Mouse (Mus musculus): ENCODE results near the gene Tspan15. TPM values are rescaled to one million over a fixed set of nuclear protein-coding genes. Genes with fewer than 3 reads are reported as not detected.
A peak's percentile ranks its signal among the peaks of the same experiment; 100 is the strongest.

Gene Tspan15
- polyA plus RNA-seq, 1 experiment from 2014 or later, result 8.5 TPM

GRCm38 (mm10) chr10:62208241-62208896, 22.7 kb downstream of the Tspan15 start:
- Histone ChIP-seq H3K4me2 (ENCODE audit: low read depth, low read length) (no peak overlapping the region), H3K4me3 (ENCODE audit: low read depth, low read length) (no peak overlapping the region), H3K36me3 (ENCODE audit: control insufficient read depth, insufficient read depth, low read length) (no peaks in the 10 kb centered on the region), H3K27me3 (ENCODE audit: control insufficient read depth, insufficient read depth, low read length) (no peaks in the 10 kb centered on the region), H3K27ac (ENCODE audit: low read depth, low read length) (no peak overlapping the region), H3K9me3 (ENCODE audit: control insufficient read depth, low read length) (no peaks in the 10 kb centered on the region), H3K9ac (replicated peaks; ENCODE audit: low read depth, low read length) (no peak overlapping the region), H3K4me1 (ENCODE audit: control insufficient read depth, insufficient read depth, low read length) (no peaks in the 10 kb centered on the region)
- WGBS, result 35% methylated on average over 10 of the region's 10 CpGs
- no peak for ATAC-seq (ENCODE audit: low read depth)

- no peaks in the 10 kb centered on the region for H3K36me3 ChIP-seq (ENCODE audit: control insufficient read depth, insufficient read depth, low read length)
- no peaks in the 10 kb centered on the region for H3K27me3 ChIP-seq (ENCODE audit: control insufficient read depth, insufficient read depth, low read length)
- WGBS, result 73% methylated on average over 6 of the region's 6 CpGs
- H3K4me1 ChIP-seq (ENCODE audit: control insufficient read depth, insufficient read depth, low read length), result no peaks in the 10 kb centered on the region
- H3K4me3 ChIP-seq (ENCODE audit: low read depth, low read length), result no peak overlapping the region
- H3K9me3 ChIP-seq (ENCODE audit: control insufficient read depth, low read length), result no peaks in the 10 kb centered on the region
- H3K9ac ChIP-seq (replicated peaks; ENCODE audit: low read depth, low read length), result no peak overlapping the region
- no peak overlapping the region for H3K27ac ChIP-seq (ENCODE audit: low read depth, low read length)
- no peak overlapping the region for H3K4me2 ChIP-seq (ENCODE audit: low read depth, low read length)
- ATAC-seq (ENCODE audit: low read depth), result no peak
Measured at GRCm38 (mm10) chr10:62202574-62202973, 28.5 kb downstream of the Tspan15 start.

- H3K4me1 ChIP-seq (ENCODE audit: control insufficient read depth, insufficient read depth, low read length), result no peaks in the 10 kb centered on the region
- H3K9me3 ChIP-seq (ENCODE audit: control insufficient read depth, low read length), result no peaks in the 10 kb centered on the region
- no peak overlapping the region for H3K4me2 ChIP-seq (ENCODE audit: low read depth, low read length)
- H3K27me3 ChIP-seq (ENCODE audit: control insufficient read depth, insufficient read depth, low read length), result no peaks in the 10 kb centered on the region
- no peak for ATAC-seq (ENCODE audit: low read depth)
- H3K4me3 ChIP-seq (ENCODE audit: low read depth, low read length), result no peak overlapping the region
- H3K36me3 ChIP-seq (ENCODE audit: control insufficient read depth, insufficient read depth, low read length), result no peaks in the 10 kb centered on the region
- 79% methylated on average over 1 of the region's 1 CpGs for WGBS
- H3K9ac ChIP-seq (replicated peaks; ENCODE audit: low read depth, low read length), result no peak overlapping the region
- no peak overlapping the region for H3K27ac ChIP-seq (ENCODE audit: low read depth, low read length)
Measured at GRCm38 (mm10) chr10:62198891-62199290, 32.2 kb downstream of the Tspan15 start.

- Histone ChIP-seq H3K4me2 (ENCODE audit: low read depth, low read length) (no peak overlapping the region), H3K4me3 (ENCODE audit: low read depth, low read length) (no peak overlapping the region), H3K27ac (ENCODE audit: low read depth, low read length) (no peak overlapping the region), H3K4me1 (ENCODE audit: control insufficient read depth, insufficient read depth, low read length) (no peaks in the 10 kb centered on the region), H3K36me3 (ENCODE audit: control insufficient read depth, insufficient read depth, low read length) (no peaks in the 10 kb centered on the region), H3K9ac (replicated peaks; ENCODE audit: low read depth, low read length) (no peak overlapping the region), H3K9me3 (ENCODE audit: control insufficient read depth, low read length) (no peaks in the 10 kb centered on the region), H3K27me3 (ENCODE audit: control insufficient read depth, insufficient read depth, low read length) (no peaks in the 10 kb centered on the region)
- 73% methylated on average over 4 of the region's 4 CpGs for WGBS
- ATAC-seq (ENCODE audit: low read depth), result no peak
Measured at GRCm38 (mm10) chr10:62197403-62197802, 33.6 kb downstream of the Tspan15 start.

- Histone ChIP-seq H3K36me3 (ENCODE audit: control insufficient read depth, insufficient read depth, low read length) (no peaks in the 10 kb centered on the region), H3K9me3 (ENCODE audit: control insufficient read depth, low read length) (no peaks in the 10 kb centered on the region), H3K27me3 (ENCODE audit: control insufficient read depth, insufficient read depth, low read length) (no peaks in the 10 kb centered on the region), H3K4me2 (ENCODE audit: low read depth, low read length) (no peak overlapping the region), H3K27ac (ENCODE audit: low read depth, low read length) (peak overlapping the region; percentile 6; the same call in 1 of the 2 replicates), H3K9ac (replicated peaks; ENCODE audit: low read depth, low read length) (no peak overlapping the region), H3K4me1 (ENCODE audit: control insufficient read depth, insufficient read depth, low read length) (no peaks in the 10 kb centered on the region), H3K4me3 (ENCODE audit: low read depth, low read length) (no peak overlapping the region)
- no peak for ATAC-seq (ENCODE audit: low read depth)
- 72% methylated on average over 7 of the region's 7 CpGs for WGBS
Measured at GRCm38 (mm10) chr10:62195376-62195775, 35.7 kb downstream of the Tspan15 start.

GRCm38 (mm10) chr10:62194946-62195345, 36.1 kb downstream of the Tspan15 start:
- ATAC-seq (ENCODE audit: low read depth), result no peak
- H3K4me2 ChIP-seq (ENCODE audit: low read depth, low read length), result no peak overlapping the region
- H3K27me3 ChIP-seq (ENCODE audit: control insufficient read depth, insufficient read depth, low read length), result no peaks in the 10 kb centered on the region
- no peak overlapping the region for H3K4me3 ChIP-seq (ENCODE audit: low read depth, low read length)
- no peaks in the 10 kb centered on the region for H3K9me3 ChIP-seq (ENCODE audit: control insufficient read depth, low read length)
- 71% methylated on average over 6 of the region's 6 CpGs for WGBS
- H3K9ac ChIP-seq (replicated peaks; ENCODE audit: low read depth, low read length), result no peak overlapping the region
- peak overlapping the region; percentile 6; the same call in 1 of the 2 replicates for H3K27ac ChIP-seq (ENCODE audit: low read depth, low read length)
- no peaks in the 10 kb centered on the region for H3K4me1 ChIP-seq (ENCODE audit: control insufficient read depth, insufficient read depth, low read length)
- no peaks in the 10 kb centered on the region for H3K36me3 ChIP-seq (ENCODE audit: control insufficient read depth, insufficient read depth, low read length)

GRCm38 (mm10) chr10:62194461-62194860, 36.6 kb downstream of the Tspan15 start:
- no peak overlapping the region for H3K4me3 ChIP-seq (ENCODE audit: low read depth, low read length)
- no peak overlapping the region for H3K9ac ChIP-seq (replicated peaks; ENCODE audit: low read depth, low read length)
- H3K9me3 ChIP-seq (ENCODE audit: control insufficient read depth, low read length), result no peaks in the 10 kb centered on the region
- no peaks in the 10 kb centered on the region for H3K36me3 ChIP-seq (ENCODE audit: control insufficient read depth, insufficient read depth, low read length)
- no peaks in the 10 kb centered on the region for H3K4me1 ChIP-seq (ENCODE audit: control insufficient read depth, insufficient read depth, low read length)
- no peak overlapping the region for H3K4me2 ChIP-seq (ENCODE audit: low read depth, low read length)
- H3K27me3 ChIP-seq (ENCODE audit: control insufficient read depth, insufficient read depth, low read length), result no peaks in the 10 kb centered on the region
- peak overlapping the region; percentile 36; the same call in 1 of the 2 replicates for H3K27ac ChIP-seq (ENCODE audit: low read depth, low read length)
- WGBS, result 54% methylated on average over 5 of the region's 5 CpGs
- peak; percentile 83 for ATAC-seq (ENCODE audit: low read depth)

GRCm38 (mm10) chr10:62194043-62194442, 37.0 kb downstream of the Tspan15 start:
- H3K4me1 ChIP-seq (ENCODE audit: control insufficient read depth, insufficient read depth, low read length), result no peaks in the 10 kb centered on the region
- H3K36me3 ChIP-seq (ENCODE audit: control insufficient read depth, insufficient read depth, low read length), result no peaks in the 10 kb centered on the region
- ATAC-seq (ENCODE audit: low read depth), result peak; percentile 41; the same call in 1 of the 2 replicates
- no peaks in the 10 kb centered on the region for H3K27me3 ChIP-seq (ENCODE audit: control insufficient read depth, insufficient read depth, low read length)
- 78% methylated on average over 6 of the region's 6 CpGs for WGBS
- peak overlapping the region; percentile 36 for H3K27ac ChIP-seq (ENCODE audit: low read depth, low read length)
- H3K9me3 ChIP-seq (ENCODE audit: control insufficient read depth, low read length), result no peaks in the 10 kb centered on the region
- H3K4me2 ChIP-seq (ENCODE audit: low read depth, low read length), result no peak overlapping the region
- no peak overlapping the region for H3K4me3 ChIP-seq (ENCODE audit: low read depth, low read length)
- no peak overlapping the region for H3K9ac ChIP-seq (replicated peaks; ENCODE audit: low read depth, low read length)

GRCm38 (mm10) chr10:62192701-62193157, 38.3 kb downstream of the Tspan15 start:
- no peak overlapping the region for H3K4me3 ChIP-seq (ENCODE audit: low read depth, low read length)
- WGBS, result 62% methylated on average over 9 of the region's 9 CpGs
- no peak overlapping the region for H3K4me2 ChIP-seq (ENCODE audit: low read depth, low read length)
- H3K9me3 ChIP-seq (ENCODE audit: control insufficient read depth, low read length), result no peaks in the 10 kb centered on the region
- no peaks in the 10 kb centered on the region for H3K27me3 ChIP-seq (ENCODE audit: control insufficient read depth, insufficient read depth, low read length)
- no peaks in the 10 kb centered on the region for H3K36me3 ChIP-seq (ENCODE audit: control insufficient read depth, insufficient read depth, low read length)
- no peak overlapping the region for H3K27ac ChIP-seq (ENCODE audit: low read depth, low read length)
- H3K4me1 ChIP-seq (ENCODE audit: control insufficient read depth, insufficient read depth, low read length), result no peaks in the 10 kb centered on the region
- H3K9ac ChIP-seq (replicated peaks; ENCODE audit: low read depth, low read length), result no peak overlapping the region
- no peak for ATAC-seq (ENCODE audit: low read depth)
